Mouse (Mus musculus): ENCODE measurements at regions not wholly inside any gene's neighbourhood (a gene's known extent, or its start where the extent isn't known, plus 50 kb on each side); places are given as distances from the start of the nearest gene placed in this dataset.

DNA sequence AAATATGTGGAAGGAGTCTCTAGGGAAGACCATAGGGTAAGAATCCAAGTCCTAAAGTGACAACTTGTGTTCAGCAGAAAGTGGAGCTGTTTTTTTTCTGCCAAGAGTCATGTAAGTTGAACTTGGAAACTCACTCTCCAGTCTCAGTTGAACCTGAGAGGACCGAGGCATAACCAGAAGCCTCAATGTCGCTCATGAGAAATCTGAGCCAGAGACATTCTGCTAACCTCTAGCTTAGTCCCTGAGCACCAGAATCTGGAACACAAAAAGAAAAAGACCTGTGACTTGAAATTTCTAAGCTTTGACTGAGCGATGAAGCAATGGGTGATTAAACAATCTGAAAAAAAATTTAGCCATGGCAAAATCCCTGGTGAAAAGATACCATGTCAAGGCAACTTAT is 1175.0 kb downstream of the Gsdmc2 start:
- TF ChIP-seq CTCF (IDR thresholded peaks at IDR 0.05; ENCODE audit: borderline replicate concordance, insufficient read depth, low read depth, low read length) (no peak), POLR2A (IDR thresholded peaks at IDR 0.05; ENCODE audit: borderline replicate concordance, insufficient read depth, low read length) (no peak)

Data from cerebellum, adult 2 months (tissue).